Mouse (Mus musculus): ENCODE measurements at regions not wholly inside any gene's neighbourhood (a gene's known extent, or its start where the extent isn't known, plus 50 kb on each side); places are given as distances from the start of the nearest gene placed in this dataset.
A peak's percentile ranks its signal among the peaks of the same experiment; 100 is the strongest.
"Not testable (repeated sequence)": the region's sequence is repeated elsewhere in the genome, so short reads cannot be mapped to it uniquely, and the experiment has no call there.

GRCm38 (mm10) chr5:3269760-3270159, 71.5 kb upstream of the Cdk6 start:
- H3K4me3 ChIP-seq (ENCODE audit: low read depth, low read length), result no peak overlapping the region
- ATAC-seq (ENCODE audit: low FRiP score) (no peak), DNase-seq (ENCODE audit: low spot score) (no peak)
- H3K36me3 ChIP-seq (ENCODE audit: control insufficient read depth, insufficient read depth, low read length), result no peaks in the 10 kb centered on the region
- H3K9me3 ChIP-seq (ENCODE audit: control insufficient read depth, low read length), result no peaks in the 10 kb centered on the region
- H3K4me1 ChIP-seq (replicated peaks; ENCODE audit: control insufficient read depth, insufficient read depth, low read length), result no peaks in the 10 kb centered on the region
- 90% methylated on average over 7 of the region's 7 CpGs for WGBS
- no peak overlapping the region for H3K27ac ChIP-seq (ENCODE audit: low read depth, low read length)
- no peak overlapping the region for H3K4me2 ChIP-seq (replicated peaks; ENCODE audit: low read depth, low read length)
- H3K27me3 ChIP-seq (ENCODE audit: control insufficient read depth, insufficient read depth, low read length), result no peaks in the 10 kb centered on the region
- no peak overlapping the region for H3K9ac ChIP-seq (ENCODE audit: low read depth, low read length)

GRCm38 (mm10) chr5:3273140-3273539, 68.1 kb upstream of the Cdk6 start:
- H3K4me2 ChIP-seq (replicated peaks; ENCODE audit: low read depth, low read length); H3K36me3 ChIP-seq (ENCODE audit: control insufficient read depth, insufficient read depth, low read length); H3K9ac ChIP-seq (ENCODE audit: low read depth, low read length); DNase-seq (ENCODE audit: low spot score); H3K4me1 ChIP-seq (replicated peaks; ENCODE audit: control insufficient read depth, insufficient read depth, low read length); ATAC-seq (ENCODE audit: low FRiP score); H3K27ac ChIP-seq (ENCODE audit: low read depth, low read length); H3K27me3 ChIP-seq (ENCODE audit: control insufficient read depth, insufficient read depth, low read length); H3K9me3 ChIP-seq (ENCODE audit: control insufficient read depth, low read length); H3K4me3 ChIP-seq (ENCODE audit: low read depth, low read length): not testable (repeated sequence)
- WGBS, result 81% methylated on average over 1 of the region's 1 CpGs

- not testable (repeated sequence) for DNase-seq (ENCODE audit: low spot score); H3K4me2 ChIP-seq (replicated peaks; ENCODE audit: low read depth, low read length); H3K9ac ChIP-seq (ENCODE audit: low read depth, low read length); H3K9me3 ChIP-seq (ENCODE audit: control insufficient read depth, low read length); ATAC-seq (ENCODE audit: low FRiP score); H3K36me3 ChIP-seq (ENCODE audit: control insufficient read depth, insufficient read depth, low read length); H3K27ac ChIP-seq (ENCODE audit: low read depth, low read length); H3K4me3 ChIP-seq (ENCODE audit: low read depth, low read length); H3K27me3 ChIP-seq (ENCODE audit: control insufficient read depth, insufficient read depth, low read length); H3K4me1 ChIP-seq (replicated peaks; ENCODE audit: control insufficient read depth, insufficient read depth, low read length)
- WGBS, result 90% methylated on average over 15 of the region's 16 CpGs
Observed at GRCm38 (mm10) chr5:3277241-3277640, 64.0 kb upstream of the Cdk6 start.

- H3K9me3 ChIP-seq (ENCODE audit: control insufficient read depth, low read length), result not testable (repeated sequence)
Observed at GRCm38 (mm10) chr5:3278956-3279355, 62.3 kb upstream of the Cdk6 start.

GRCm38 (mm10) chr5:3281911-3282506, 59.3 kb upstream of the Cdk6 start:
- not testable (repeated sequence) for H3K9me3 ChIP-seq (ENCODE audit: control insufficient read depth, low read length); H3K27me3 ChIP-seq (ENCODE audit: control insufficient read depth, insufficient read depth, low read length); H3K4me2 ChIP-seq (replicated peaks; ENCODE audit: low read depth, low read length); ATAC-seq (ENCODE audit: low FRiP score); H3K9ac ChIP-seq (ENCODE audit: low read depth, low read length); DNase-seq (ENCODE audit: low spot score); H3K27ac ChIP-seq (ENCODE audit: low read depth, low read length); H3K4me1 ChIP-seq (replicated peaks; ENCODE audit: control insufficient read depth, insufficient read depth, low read length); H3K36me3 ChIP-seq (ENCODE audit: control insufficient read depth, insufficient read depth, low read length); H3K4me3 ChIP-seq (ENCODE audit: low read depth, low read length)
- WGBS, result 78% methylated on average over 8 of the region's 8 CpGs

More at GRCm38 (mm10) chr5:3278956-3279355, 62.3 kb upstream of the Cdk6 start:
- H3K4me1 ChIP-seq (replicated peaks; ENCODE audit: control insufficient read depth, insufficient read depth, low read length); ATAC-seq (ENCODE audit: low FRiP score); H3K27me3 ChIP-seq (ENCODE audit: control insufficient read depth, insufficient read depth, low read length); H3K4me3 ChIP-seq (ENCODE audit: low read depth, low read length); H3K4me2 ChIP-seq (replicated peaks; ENCODE audit: low read depth, low read length); H3K27ac ChIP-seq (ENCODE audit: low read depth, low read length); H3K9ac ChIP-seq (ENCODE audit: low read depth, low read length); DNase-seq (ENCODE audit: low spot score); H3K36me3 ChIP-seq (ENCODE audit: control insufficient read depth, insufficient read depth, low read length): not testable (repeated sequence)
- WGBS, result 79% methylated on average over 5 of the region's 5 CpGs

GRCm38 (mm10) chr5:3283083-3283482, 58.2 kb upstream of the Cdk6 start:
- ATAC-seq (ENCODE audit: low FRiP score) (no peak), DNase-seq (ENCODE audit: low spot score) (no peak)
- Histone ChIP-seq H3K9ac (ENCODE audit: low read depth, low read length) (no peak overlapping the region), H3K4me2 (replicated peaks; ENCODE audit: low read depth, low read length) (no peak overlapping the region), H3K36me3 (ENCODE audit: control insufficient read depth, insufficient read depth, low read length) (no peaks in the 10 kb centered on the region), H3K27ac (ENCODE audit: low read depth, low read length) (no peak overlapping the region), H3K4me1 (replicated peaks; ENCODE audit: control insufficient read depth, insufficient read depth, low read length) (no peaks in the 10 kb centered on the region), H3K27me3 (ENCODE audit: control insufficient read depth, insufficient read depth, low read length) (no peaks in the 10 kb centered on the region), H3K9me3 (ENCODE audit: control insufficient read depth, low read length) (0 out of 2 replicates have a peak, but pooled peaks cover 2% of the 10 kb centered on the region), H3K4me3 (ENCODE audit: low read depth, low read length) (no peak overlapping the region)
- 94% methylated on average over 3 of the region's 3 CpGs for whole genome bisulfite sequencing

- H3K4me1 ChIP-seq (replicated peaks; ENCODE audit: control insufficient read depth, insufficient read depth, low read length); H3K36me3 ChIP-seq (ENCODE audit: control insufficient read depth, insufficient read depth, low read length); DNase-seq (ENCODE audit: low spot score); H3K9me3 ChIP-seq (ENCODE audit: control insufficient read depth, low read length); H3K27me3 ChIP-seq (ENCODE audit: control insufficient read depth, insufficient read depth, low read length); H3K27ac ChIP-seq (ENCODE audit: low read depth, low read length); H3K4me2 ChIP-seq (replicated peaks; ENCODE audit: low read depth, low read length); ATAC-seq (ENCODE audit: low FRiP score); H3K4me3 ChIP-seq (ENCODE audit: low read depth, low read length); H3K9ac ChIP-seq (ENCODE audit: low read depth, low read length): not testable (repeated sequence)
- 97% methylated on average over 1 of the region's 1 CpGs for WGBS
Observed at GRCm38 (mm10) chr5:3284335-3284734, 57.0 kb upstream of the Cdk6 start.

- H3K36me3 ChIP-seq (ENCODE audit: control insufficient read depth, insufficient read depth, low read length); H3K9me3 ChIP-seq (ENCODE audit: control insufficient read depth, low read length); H3K9ac ChIP-seq (ENCODE audit: low read depth, low read length); H3K27ac ChIP-seq (ENCODE audit: low read depth, low read length); H3K4me3 ChIP-seq (ENCODE audit: low read depth, low read length); H3K4me2 ChIP-seq (replicated peaks; ENCODE audit: low read depth, low read length); H3K4me1 ChIP-seq (replicated peaks; ENCODE audit: control insufficient read depth, insufficient read depth, low read length); H3K27me3 ChIP-seq (ENCODE audit: control insufficient read depth, insufficient read depth, low read length); DNase-seq (ENCODE audit: low spot score): not testable (repeated sequence)
- 25% methylated on average over 8 of the region's 8 CpGs for WGBS
- peak; percentile 22; the same call in 1 of the 2 replicates for ATAC-seq (ENCODE audit: low FRiP score)
Observed at GRCm38 (mm10) chr5:3289991-3290417, 51.3 kb upstream of the Cdk6 start.
